Mouse (Mus musculus): ENCODE data around the gene Serpinb3d. TPM values are rescaled to one million over a fixed set of nuclear protein-coding genes. Genes with fewer than 3 reads are reported as not detected.
"Not testable (repeated sequence)": the region's sequence is repeated elsewhere in the genome, so short reads cannot be mapped to it uniquely, and the experiment has no call there.

Gene Serpinb3d
- polyA plus RNA-seq (2011; ENCODE audit: insufficient read depth, insufficient read length, low read depth, missing spikeins) = not detected in 2 replicates

DNA sequence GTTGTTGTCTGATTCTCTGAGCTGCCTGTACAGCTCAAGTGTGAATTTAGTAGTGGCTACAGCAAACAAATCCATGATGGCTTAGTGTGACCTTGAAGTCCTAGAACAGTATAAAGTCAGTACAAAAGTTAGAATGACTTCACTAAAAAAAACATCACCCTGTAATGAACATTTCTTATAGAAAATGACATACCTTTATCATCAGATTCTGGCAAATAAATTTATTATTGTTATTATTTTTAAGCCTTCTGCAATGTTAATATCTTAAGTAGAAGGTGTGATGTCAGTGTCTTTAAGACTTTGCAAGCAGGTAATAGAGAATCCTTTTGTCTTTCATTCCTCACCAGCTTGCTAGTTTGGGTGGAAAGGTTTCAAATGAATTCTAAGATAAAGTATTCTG, at the start of gene Serpinb3d:
TSS of gene Serpinb3d (minus strand) at position 101 of the 400 bp plus-strand sequence.
- H3K36me3 ChIP-seq (ENCODE audit: control insufficient read depth, insufficient read depth, low read length, poor library complexity, severe bottlenecking) = no peaks in the 10 kb centered on the region
- H3K9me3 ChIP-seq (replicated peaks; ENCODE audit: control insufficient read depth, insufficient read depth, low read length, poor library complexity, severe bottlenecking) = no peaks in the 10 kb centered on the region
- no peaks in the 10 kb centered on the region for H3K27me3 ChIP-seq (ENCODE audit: control insufficient read depth, insufficient read depth, low read length, poor library complexity, severe bottlenecking)
- H3K4me1 ChIP-seq (ENCODE audit: control insufficient read depth, insufficient read depth, low read length) = no peaks in the 10 kb centered on the region
- no peak within 1 kb of the TSS for H3K4me3 ChIP-seq (ENCODE audit: low read depth, low read length)
- no peak within 1 kb of the TSS for H3K27ac ChIP-seq (ENCODE audit: insufficient read depth, low read length)
- no peak within 1 kb of the TSS for H3K9ac ChIP-seq (ENCODE audit: low read depth, poor library complexity, severe bottlenecking)
- TF ChIP-seq POLR2A (IDR thresholded peaks at IDR 0.05; ENCODE audit: insufficient read depth, low read length) (no peak), EP300 (IDR thresholded peaks at IDR 0.05; ENCODE audit: insufficient read depth, low read depth, low read length) (no peak), CTCF (IDR thresholded peaks at IDR 0.05; ENCODE audit: low read depth, low read length) (no peak)

DNA sequence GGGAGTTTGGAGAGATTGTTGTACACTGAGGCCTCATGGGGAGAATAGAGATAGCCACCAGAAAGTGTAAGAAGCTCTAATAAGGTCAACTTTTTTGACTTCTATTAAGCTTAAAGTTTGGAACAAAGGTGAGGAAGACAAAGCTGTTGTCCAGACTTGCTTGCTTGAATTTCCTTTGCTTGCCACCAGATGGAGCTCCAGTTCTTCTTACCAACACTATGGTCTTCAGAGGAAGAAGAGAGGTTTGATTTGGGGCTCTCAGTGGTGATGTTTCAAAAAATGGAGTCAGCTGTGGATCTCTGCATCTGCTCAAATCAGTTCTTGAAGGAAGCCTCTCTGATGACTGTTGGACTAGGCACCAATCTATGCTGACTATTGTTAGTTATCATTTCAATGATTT, 44.1 kb upstream of the Serpinb3d start:
- H3K27me3 ChIP-seq (ENCODE audit: control insufficient read depth, insufficient read depth, low read length, poor library complexity, severe bottlenecking); H3K9me3 ChIP-seq (replicated peaks; ENCODE audit: control insufficient read depth, insufficient read depth, low read length, poor library complexity, severe bottlenecking); H3K4me3 ChIP-seq (ENCODE audit: low read depth, low read length); H3K27ac ChIP-seq (ENCODE audit: insufficient read depth, low read length); H3K36me3 ChIP-seq (ENCODE audit: control insufficient read depth, insufficient read depth, low read length, poor library complexity, severe bottlenecking); H3K4me1 ChIP-seq (ENCODE audit: control insufficient read depth, insufficient read depth, low read length); H3K9ac ChIP-seq (ENCODE audit: low read depth, poor library complexity, severe bottlenecking): not testable (repeated sequence)

DNA sequence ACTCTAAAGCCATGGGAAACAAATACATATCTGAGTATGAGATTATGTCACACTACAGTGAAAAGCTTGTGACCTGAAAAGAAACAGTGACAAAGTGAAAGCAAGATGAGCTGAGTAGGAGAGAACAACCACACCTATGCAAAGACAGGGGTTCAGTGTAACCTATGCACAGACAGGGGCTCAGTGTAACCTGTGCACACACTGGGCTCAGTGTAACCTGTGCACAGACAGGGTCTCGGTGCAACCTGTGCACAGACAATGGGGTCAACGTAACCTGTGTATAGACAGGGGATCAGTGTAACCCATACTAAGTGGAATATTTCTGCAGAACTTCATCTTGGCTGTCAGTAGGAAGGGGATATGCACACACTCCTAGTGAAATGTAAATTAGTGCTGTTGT, 15.1 kb upstream of the Serpinb3d start:
- Histone ChIP-seq H3K36me3 (ENCODE audit: control insufficient read depth, insufficient read depth, low read length, poor library complexity, severe bottlenecking) (no peaks in the 10 kb centered on the region), H3K9me3 (replicated peaks; ENCODE audit: control insufficient read depth, insufficient read depth, low read length, poor library complexity, severe bottlenecking) (no peaks in the 10 kb centered on the region), H3K27ac (ENCODE audit: insufficient read depth, low read length) (no peak overlapping the region), H3K27me3 (ENCODE audit: control insufficient read depth, insufficient read depth, low read length, poor library complexity, severe bottlenecking) (no peaks in the 10 kb centered on the region), H3K4me3 (ENCODE audit: low read depth, low read length) (no peak overlapping the region), H3K9ac (ENCODE audit: low read depth, poor library complexity, severe bottlenecking) (no peak overlapping the region), H3K4me1 (ENCODE audit: control insufficient read depth, insufficient read depth, low read length) (peaks cover 1% of the 10 kb centered on the region)
- TF ChIP-seq POLR2A (IDR thresholded peaks at IDR 0.05; ENCODE audit: insufficient read depth, low read length) (no peak), EP300 (IDR thresholded peaks at IDR 0.05; ENCODE audit: insufficient read depth, low read depth, low read length) (no peak), CTCF (IDR thresholded peaks at IDR 0.05; ENCODE audit: low read depth, low read length) (no peak)

DNA sequence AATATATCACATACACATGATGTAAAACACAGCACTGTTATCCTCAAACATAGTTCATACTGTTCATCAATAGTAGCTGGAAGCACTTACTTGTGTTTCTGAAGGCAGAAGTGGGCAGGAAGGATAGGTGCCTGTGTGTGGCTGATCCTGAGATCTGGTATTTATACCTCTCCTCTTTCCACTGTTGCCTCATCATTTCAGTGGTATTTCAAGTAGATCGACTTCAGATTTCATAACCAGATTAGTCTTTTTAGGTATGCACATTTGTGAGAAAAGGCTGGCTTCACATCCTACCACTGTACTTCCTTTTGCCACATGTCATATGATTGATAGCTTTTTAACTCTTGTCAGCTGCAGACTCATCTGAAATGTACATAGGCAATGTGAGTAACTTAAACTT, 31.1 kb downstream of the Serpinb3d start, which contains the start of gene Serpinb3a:
TSS of gene Serpinb3a (minus strand) at position 101 of the 400 bp plus-strand sequence.
- H3K36me3 ChIP-seq (ENCODE audit: control insufficient read depth, insufficient read depth, low read length, poor library complexity, severe bottlenecking) = no peaks in the 10 kb centered on the region
- no peak within 1 kb of the TSS for H3K27ac ChIP-seq (ENCODE audit: insufficient read depth, low read length)
- no peak within 1 kb of the TSS for H3K9ac ChIP-seq (ENCODE audit: low read depth, poor library complexity, severe bottlenecking)
- no peak within 1 kb of the TSS for H3K4me3 ChIP-seq (ENCODE audit: low read depth, low read length)
- no peaks in the 10 kb centered on the region for H3K9me3 ChIP-seq (replicated peaks; ENCODE audit: control insufficient read depth, insufficient read depth, low read length, poor library complexity, severe bottlenecking)
- TF ChIP-seq POLR2A (IDR thresholded peaks at IDR 0.05; ENCODE audit: insufficient read depth, low read length) (no peak), EP300 (IDR thresholded peaks at IDR 0.05; ENCODE audit: insufficient read depth, low read depth, low read length) (no peak), CTCF (IDR thresholded peaks at IDR 0.05; ENCODE audit: low read depth, low read length) (no peak)
- no peaks in the 10 kb centered on the region for H3K27me3 ChIP-seq (ENCODE audit: control insufficient read depth, insufficient read depth, low read length, poor library complexity, severe bottlenecking)
- no peaks in the 10 kb centered on the region for H3K4me1 ChIP-seq (ENCODE audit: control insufficient read depth, insufficient read depth, low read length)

DNA sequence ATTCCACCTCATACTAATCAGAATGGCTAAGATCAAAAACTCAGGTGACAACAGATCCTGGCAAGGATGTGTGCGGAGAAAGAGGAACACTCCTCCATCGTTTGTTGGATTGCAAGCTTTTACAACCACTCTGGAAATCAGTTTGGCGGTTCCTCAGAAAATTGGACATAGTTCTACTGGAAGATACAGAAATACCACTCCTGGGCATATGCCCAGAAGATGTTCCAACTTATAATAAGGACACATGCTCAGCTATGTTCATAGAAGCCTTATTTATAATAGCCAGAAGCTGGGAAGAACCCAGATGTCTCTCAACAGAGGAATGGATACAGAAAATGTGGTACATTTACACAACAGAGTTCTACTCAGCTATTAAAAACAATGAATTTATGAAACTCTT, 49.1 kb downstream of the Serpinb3d start:
- not testable (repeated sequence) for H3K4me3 ChIP-seq (ENCODE audit: low read depth, low read length); H3K9ac ChIP-seq (ENCODE audit: low read depth, poor library complexity, severe bottlenecking); H3K9me3 ChIP-seq (replicated peaks; ENCODE audit: control insufficient read depth, insufficient read depth, low read length, poor library complexity, severe bottlenecking); H3K4me1 ChIP-seq (ENCODE audit: control insufficient read depth, insufficient read depth, low read length); H3K27ac ChIP-seq (ENCODE audit: insufficient read depth, low read length); H3K36me3 ChIP-seq (ENCODE audit: control insufficient read depth, insufficient read depth, low read length, poor library complexity, severe bottlenecking); H3K27me3 ChIP-seq (ENCODE audit: control insufficient read depth, insufficient read depth, low read length, poor library complexity, severe bottlenecking)

Other genes starting within 250 kb of the Serpinb3d start
- 1.8 TPM in 1 of 2 replicates, not detected in the other for gene Serpinb5, start 222.3 kb downstream of the Serpinb3d start, polyA plus RNA-seq (2011; ENCODE audit: insufficient read depth, insufficient read length, low read depth, missing spikeins)
- not detected in 2 replicates for gene Serpinb12, start 149.1 kb downstream of the Serpinb3d start, polyA plus RNA-seq (2011; ENCODE audit: insufficient read depth, insufficient read length, low read depth, missing spikeins)
- not detected in 2 replicates for gene Serpinb13, start 102.5 kb downstream of the Serpinb3d start, polyA plus RNA-seq (2011; ENCODE audit: insufficient read depth, insufficient read length, low read depth, missing spikeins)
- not detected in 2 replicates for gene Serpinb3a, start 31.2 kb downstream of the Serpinb3d start, polyA plus RNA-seq (2011; ENCODE audit: insufficient read depth, insufficient read length, low read depth, missing spikeins)
- not detected in 2 replicates for gene Serpinb3b, start 194.9 kb upstream of the Serpinb3d start, polyA plus RNA-seq (2011; ENCODE audit: insufficient read depth, insufficient read length, low read depth, missing spikeins)
- gene Serpinb3c, start 194.9 kb upstream of the Serpinb3d start, polyA plus RNA-seq (2011; ENCODE audit: insufficient read depth, insufficient read length, low read depth, missing spikeins) = not detected in 2 replicates

All from ES-Bruce4 (cell line).